Mouse (Mus musculus): Measurements from ENCODE around the gene Fbl. TPM values are rescaled to one million over a fixed set of nuclear protein-coding genes. Genes with fewer than 3 reads are reported as not detected.
"Not testable (repeated sequence)": the region's sequence is repeated elsewhere in the genome, so short reads cannot be mapped to it uniquely, and the experiment has no call there.

Gene Fbl
- 10 to 100 TPM; 21.8 to 23.0 TPM for total RNA-seq (2021)
- long read RNA-seq, experiment 1, transcript Fbl-201 (9 exons, 1,197 nt), result major isoform, 10 of 11 reads
- long read RNA-seq, experiment 1, partial matches to known transcripts, result 1 of 11 reads
- long read RNA-seq, experiment 1, other reads (novel, unspliced or antisense), result 0 of 11 reads
- long read RNA-seq, experiment 2, transcript Fbl-201 (9 exons, 1,197 nt), result major isoform, 14 of 14 reads
- long read RNA-seq, experiment 2, partial matches to known transcripts, result 0 of 14 reads
- long read RNA-seq, experiment 2, other reads (novel, unspliced or antisense), result 0 of 14 reads

- DNase-seq (ENCODE audit: low spot score), result peak; percentile 92
Measured at GRCm38 (mm10) chr7:28169489-28170422, at the start of gene Fbl. Gene Fbl, plus strand, starts transcription at chr7:28169710.

GRCm38 (mm10) chr7:28129166-28129565 is 40.3 kb upstream of the Fbl start, which contains the start of gene 9530053A07Rik:
Gene 9530053A07Rik, plus strand, starts transcription at chr7:28129466.
- DNase-seq (ENCODE audit: low spot score), result no peak

GRCm38 (mm10) chr7:28137613-28138012 is 31.9 kb upstream of the Fbl start:
- DNase-seq (ENCODE audit: low spot score), result peak; percentile 10

GRCm38 (mm10) chr7:28148263-28148662 is 21.2 kb upstream of the Fbl start:
- DNase-seq (ENCODE audit: low spot score), result peak; percentile 66

GRCm38 (mm10) chr7:28149841-28150240 is 19.7 kb upstream of the Fbl start:
- no peak for DNase-seq (ENCODE audit: low spot score)

- DNase-seq (ENCODE audit: low spot score), result no peak
Measured at GRCm38 (mm10) chr7:28151584-28152221, 17.8 kb upstream of the Fbl start.

GRCm38 (mm10) chr7:28153595-28153994 is 15.9 kb upstream of the Fbl start:
- DNase-seq (ENCODE audit: low spot score), result not testable (repeated sequence)

GRCm38 (mm10) chr7:28159292-28159691 is 10.2 kb upstream of the Fbl start:
- DNase-seq (ENCODE audit: low spot score), result no peak

GRCm38 (mm10) chr7:28159893-28160292 is 9.6 kb upstream of the Fbl start:
- no peak for DNase-seq (ENCODE audit: low spot score)

GRCm38 (mm10) chr7:28161163-28161749 is 8.3 kb upstream of the Fbl start:
- DNase-seq (ENCODE audit: low spot score), result no peak

- DNase-seq (ENCODE audit: low spot score), result no peak
Measured at GRCm38 (mm10) chr7:28165406-28165805, 4.1 kb upstream of the Fbl start.

GRCm38 (mm10) chr7:28168320-28169115 is 992 bp upstream of the Fbl start:
- peak; percentile 48 for DNase-seq (ENCODE audit: low spot score)

- DNase-seq (ENCODE audit: low spot score), result no peak
Measured at GRCm38 (mm10) chr7:28175358-28175757, 5.8 kb downstream of the Fbl start.

- peak; percentile 99 for DNase-seq (ENCODE audit: low spot score)
Measured at GRCm38 (mm10) chr7:28179228-28179627, 9.7 kb downstream of the Fbl start, which contains the start of gene Dyrk1b. Gene Dyrk1b, plus strand, starts transcription at chr7:28179469.

GRCm38 (mm10) chr7:28179741-28180377 is 10.3 kb downstream of the Fbl start:
- DNase-seq (ENCODE audit: low spot score), result peak; percentile 95

- no peak for DNase-seq (ENCODE audit: low spot score)
Measured at GRCm38 (mm10) chr7:28180890-28181289, 11.4 kb downstream of the Fbl start.

GRCm38 (mm10) chr7:28181376-28181775 is 11.9 kb downstream of the Fbl start:
- no peak for DNase-seq (ENCODE audit: low spot score)

GRCm38 (mm10) chr7:28182320-28182719 is 12.8 kb downstream of the Fbl start:
- DNase-seq (ENCODE audit: low spot score), result peak; percentile 34

GRCm38 (mm10) chr7:28185884-28186283 is 16.4 kb downstream of the Fbl start:
- no peak for DNase-seq (ENCODE audit: low spot score)

- no peak for DNase-seq (ENCODE audit: low spot score)
Measured at GRCm38 (mm10) chr7:28186631-28187030, 17.1 kb downstream of the Fbl start.
